Mouse (Mus musculus): ENCODE measurements around the gene Fam78a. TPM values are rescaled to one million over a fixed set of nuclear protein-coding genes. Genes with fewer than 3 reads are reported as not detected.

Fam78a gene
- total and polyA plus RNA-seq, 3 experiments: 0.07 to 0.47 (median 0.21) TPM

DNA sequence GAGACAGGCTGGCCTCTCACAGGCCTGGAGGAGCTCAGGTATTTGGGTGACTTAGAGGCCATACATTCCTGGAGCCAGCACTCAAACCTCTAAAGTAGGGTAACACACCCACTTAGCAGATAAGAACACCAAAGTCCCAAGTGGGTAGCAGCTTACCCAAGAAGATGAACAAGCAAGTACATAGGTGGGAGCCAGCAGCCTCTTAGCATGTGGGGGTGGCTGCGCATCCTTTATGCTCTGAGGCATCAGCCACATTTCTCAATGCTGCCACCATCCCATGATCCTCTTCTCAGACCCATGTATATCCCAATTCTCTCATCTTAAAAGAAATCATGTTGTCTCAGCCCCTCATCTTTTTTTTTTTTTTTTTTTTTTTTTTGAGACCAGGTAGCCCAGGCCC is 26.6 kb upstream of the Fam78a start:
- DNase-seq (ENCODE audit: extremely low read depth): no peak
- Histone ChIP-seq H3K9ac (ENCODE audit: insufficient read depth, low read depth) (no peak overlapping the region), H3K36me3 (replicated peaks in 1 of 2; ENCODE audit: control insufficient read depth in 1 of 2, insufficient read depth in 1 of 2, low read length in 1 of 2) (no peaks in the 10 kb centered on the region), H3K27ac (ENCODE audit: insufficient read depth, low read depth) (no peak overlapping the region), H3K9me3 (replicated peaks; ENCODE audit: low read length) (peaks cover 5% of the 10 kb centered on the region), H3K4me2 (ENCODE audit: insufficient read depth, low read depth, poor library complexity, severe bottlenecking) (no peak overlapping the region), H3K27me3 (replicated peaks) (peaks cover 33% of the 10 kb centered on the region), H3K4me3 (replicated peaks in 1 of 3; ENCODE audit: low read depth in 2 of 3, low read length in 2 of 3, poor library complexity in 1 of 3) (no peak overlapping the region), H3K4me1 (ENCODE audit: control insufficient read depth in 1 of 2, insufficient read depth in 2 of 2) (peaks cover 2 to 13% of the 10 kb centered on the region in 2 experiments; a peak in 3 of 4 replicates), H3K79me2 (replicated peaks; ENCODE audit: control insufficient read depth, extremely low read depth, insufficient read depth, poor library complexity, severe bottlenecking) (no peaks in the 10 kb centered on the region)
- in situ Hi-C loops (cut with MboI; ENCODE audit: low pct_ligation_motif_present, low pct_unique_long_range_greater_than_20kb, low sequenced_read_pairs): no loop called here
- no peak for TF ChIP-seq CHD2 (IDR thresholded peaks at IDR 0.05; ENCODE audit: low read length)
- TF ChIP-seq JUND (conservative IDR thresholded peaks at IDR 0.05; ENCODE audit: low read depth, low read length): no peak
- TF ChIP-seq HCFC1 (IDR thresholded peaks at IDR 0.05; ENCODE audit: low read depth, low read length): no peak
- TF ChIP-seq E2F4 (IDR thresholded peaks at IDR 0.05; ENCODE audit: insufficient replicate concordance, low read depth, low read length): no peak
- no peak for TF ChIP-seq TCF12 (IDR thresholded peaks at IDR 0.05; ENCODE audit: low read depth, low read length)
- TF ChIP-seq USF2 (conservative IDR thresholded peaks at IDR 0.05; ENCODE audit: low read depth, low read length): no peak
- TF ChIP-seq MAFK (IDR thresholded peaks at IDR 0.05; ENCODE audit: insufficient replicate concordance, low read length): no peak
- no peak for TF ChIP-seq BHLHE40 (IDR thresholded peaks at IDR 0.05; ENCODE audit: low read depth, low read length)
- no peak for TF ChIP-seq JUN (IDR thresholded peaks at IDR 0.05; ENCODE audit: insufficient read depth, low read depth, low read length)
- TF ChIP-seq PAX5 (IDR thresholded peaks at IDR 0.05; ENCODE audit: low read length): no peak
- no peak for TF ChIP-seq MAZ (IDR thresholded peaks at IDR 0.05; ENCODE audit: low read depth, low read length)
- TF ChIP-seq RCOR1 (conservative IDR thresholded peaks at IDR 0.05; ENCODE audit: low read depth, low read length): no peak
- no peak for TF ChIP-seq MAX (IDR thresholded peaks at IDR 0.05; ENCODE audit: low read length)
- TF ChIP-seq IRF4 (IDR thresholded peaks at IDR 0.05; ENCODE audit: low read depth, low read length): no peak
- TF ChIP-seq SMC3 (IDR thresholded peaks at IDR 0.05; ENCODE audit: low read depth, low read length): no peak
- TF ChIP-seq TBP (conservative IDR thresholded peaks at IDR 0.05; ENCODE audit: low read depth, low read length): no peak
- no peak for TF ChIP-seq EP300 (IDR thresholded peaks at IDR 0.05; ENCODE audit: low read length)
- TF ChIP-seq POLR2AphosphoS2 (IDR thresholded peaks at IDR 0.05; ENCODE audit: low read depth, low read length): no peak
- dilution Hi-C loops (cut with MboI; ENCODE audit: extremely low pct_ligation_motif_present, extremely low pct_unique_long_range_greater_than_20kb, low sequenced_read_pairs): no loop called here

DNA sequence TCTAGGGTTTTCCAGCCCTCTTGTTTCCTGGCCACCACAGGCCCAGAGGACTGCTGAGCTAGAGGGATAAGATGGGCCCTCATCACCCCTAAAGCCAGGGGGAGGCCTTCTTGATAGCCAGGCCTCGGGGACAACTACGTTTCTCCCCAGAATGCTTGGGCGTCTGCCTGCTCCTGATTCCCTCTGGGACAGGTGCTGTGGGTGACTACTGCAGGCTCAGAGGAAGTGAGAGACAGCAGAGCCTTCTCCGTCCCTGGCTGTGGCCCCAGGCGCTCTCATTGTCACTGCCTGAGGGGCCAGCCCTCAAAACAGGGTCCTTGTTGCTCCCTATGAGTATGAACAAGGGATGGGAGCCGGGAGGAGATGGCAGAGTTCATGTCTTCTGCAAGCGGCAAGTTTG is 21.3 kb upstream of the Fam78a start:
- peaks cover 14 to 29% of the 10 kb centered on the region in 2 experiments for H3K4me1 ChIP-seq (ENCODE audit: control insufficient read depth in 1 of 2, insufficient read depth in 2 of 2)
- H3K4me3 ChIP-seq (replicated peaks in 1 of 3; ENCODE audit: low read depth in 2 of 3, low read length in 2 of 3, poor library complexity in 1 of 3): no peak overlapping the region
- H3K9ac ChIP-seq (ENCODE audit: insufficient read depth, low read depth): no peak overlapping the region
- in situ Hi-C loops (cut with MboI; ENCODE audit: low pct_ligation_motif_present, low pct_unique_long_range_greater_than_20kb, low sequenced_read_pairs) (loop anchor here (10.0 kb wide), 1 partner anchor 181 kb away; no protein-coding TSS in a partner anchor), dilution Hi-C loops (cut with MboI; ENCODE audit: extremely low pct_ligation_motif_present, extremely low pct_unique_long_range_greater_than_20kb, low sequenced_read_pairs) (no loop called here)
- TF ChIP-seq MAX (IDR thresholded peaks at IDR 0.05; ENCODE audit: low read length) (no peak), CHD1 (IDR thresholded peaks at IDR 0.05; ENCODE audit: low read depth, low read length) (no peak), EP300 (IDR thresholded peaks at IDR 0.05; ENCODE audit: low read length) (no peak), POLR2A (IDR thresholded peaks at IDR 0.05; ENCODE audit: low read depth, low read length) (no peak), KAT2A (IDR thresholded peaks at IDR 0.05; ENCODE audit: insufficient replicate concordance, low read length) (no peak), ZC3H11A (IDR thresholded peaks at IDR 0.05; ENCODE audit: low read depth, low read length) (no peak), TCF12 (IDR thresholded peaks at IDR 0.05; ENCODE audit: low read depth, low read length) (no peak), NELFE (IDR thresholded peaks at IDR 0.05; ENCODE audit: low read depth, low read length) (no peak), JUN (IDR thresholded peaks at IDR 0.05; ENCODE audit: insufficient read depth, low read depth, low read length) (no peak), JUND (conservative IDR thresholded peaks at IDR 0.05; ENCODE audit: low read depth, low read length) (no peak), POLR2AphosphoS2 (IDR thresholded peaks at IDR 0.05; ENCODE audit: low read depth, low read length) (no peak), HCFC1 (IDR thresholded peaks at IDR 0.05; ENCODE audit: low read depth, low read length) (no peak), RCOR1 (conservative IDR thresholded peaks at IDR 0.05; ENCODE audit: low read depth, low read length) (no peak), GABPA (IDR thresholded peaks at IDR 0.05; ENCODE audit: insufficient replicate concordance, low read depth, low read length) (no peak), MYC (IDR thresholded peaks at IDR 0.05; ENCODE audit: low read depth, low read length) (no peak)
- peaks cover 12% of the 10 kb centered on the region for H3K27me3 ChIP-seq (replicated peaks)
- no peak overlapping the region for H3K4me2 ChIP-seq (ENCODE audit: insufficient read depth, low read depth, poor library complexity, severe bottlenecking)
- H3K36me3 ChIP-seq (replicated peaks in 1 of 2; ENCODE audit: control insufficient read depth in 1 of 2, insufficient read depth in 1 of 2, low read length in 1 of 2): no peaks in the 10 kb centered on the region
- no peak overlapping the region for H3K27ac ChIP-seq (ENCODE audit: insufficient read depth, low read depth)
- H3K9me3 ChIP-seq (replicated peaks; ENCODE audit: low read length): peaks cover 7% of the 10 kb centered on the region
- H3K79me2 ChIP-seq (replicated peaks; ENCODE audit: control insufficient read depth, extremely low read depth, insufficient read depth, poor library complexity, severe bottlenecking): no peaks in the 10 kb centered on the region
- no peak for DNase-seq (ENCODE audit: extremely low read depth)
